Mouse (Mus musculus): ENCODE measurements around the gene Pitpnc1. TPM values are rescaled to one million over a fixed set of nuclear protein-coding genes. Genes with fewer than 3 reads are reported as not detected.

The Pitpnc1 gene
- polyA plus RNA-seq, 1 experiment = 11.3 TPM

DNA sequence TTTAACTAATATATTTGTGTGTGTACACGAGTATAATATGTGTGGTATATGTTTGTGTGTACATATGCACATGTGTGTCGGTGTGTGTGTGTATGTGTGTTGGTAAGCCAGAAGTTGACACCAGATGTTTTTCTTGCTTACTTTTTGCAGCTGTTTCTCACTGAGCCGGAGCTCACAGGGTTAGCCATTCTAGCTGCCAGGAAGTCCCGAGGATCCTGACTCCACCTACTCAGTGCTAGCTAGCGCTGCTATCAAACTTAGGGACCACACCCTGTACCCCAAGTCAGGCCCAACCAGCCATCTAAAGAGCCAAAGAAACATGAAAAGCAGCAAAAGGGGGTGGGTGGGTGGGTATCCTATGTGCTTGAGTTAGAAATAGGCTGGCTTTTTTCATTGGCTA lies 23.1 kb downstream of the Pitpnc1 start:
- Histone ChIP-seq H3K4me3 (ENCODE audit: control insufficient read depth, insufficient read depth, low read length) (no peak overlapping the region), H3K27ac (ENCODE audit: control insufficient read depth, insufficient read depth, low read length) (no peak overlapping the region), H3K4me1 (replicated peaks; ENCODE audit: control insufficient read depth, insufficient read depth, low read length) (peaks cover 59% of the 10 kb centered on the region), H3K27me3 (ENCODE audit: control insufficient read depth, insufficient read depth, low read length) (no peaks in the 10 kb centered on the region), H3K36me3 (ENCODE audit: control insufficient read depth, insufficient read depth, low read length) (no peaks in the 10 kb centered on the region)
- no peak for TF ChIP-seq POLR2A (IDR thresholded peaks at IDR 0.05; ENCODE audit: control insufficient read depth, extremely low read depth, insufficient read depth, low read length, poor library complexity)
- TF ChIP-seq CTCF (IDR thresholded peaks at IDR 0.05; ENCODE audit: borderline replicate concordance, control insufficient read depth, extremely low read depth, insufficient read depth, low read length, poor library complexity) = no peak
- peak; percentile 51 for DNase-seq
- 26% methylated on average over 5 of the region's 5 CpGs for WGBS

GRCm38 (mm10) chr11:107446650-107447049 lies 23.8 kb downstream of the Pitpnc1 start:
- WGBS = 17% methylated on average over 6 of the region's 6 CpGs
- Histone ChIP-seq H3K27ac (ENCODE audit: control insufficient read depth, insufficient read depth, low read length) (no peak overlapping the region), H3K4me1 (replicated peaks; ENCODE audit: control insufficient read depth, insufficient read depth, low read length) (peaks cover 53% of the 10 kb centered on the region), H3K36me3 (ENCODE audit: control insufficient read depth, insufficient read depth, low read length) (no peaks in the 10 kb centered on the region), H3K27me3 (ENCODE audit: control insufficient read depth, insufficient read depth, low read length) (no peaks in the 10 kb centered on the region), H3K4me3 (ENCODE audit: control insufficient read depth, insufficient read depth, low read length) (no peak overlapping the region)
- no peak for DNase-seq
- TF ChIP-seq POLR2A (IDR thresholded peaks at IDR 0.05; ENCODE audit: control insufficient read depth, extremely low read depth, insufficient read depth, low read length, poor library complexity) (no peak), CTCF (IDR thresholded peaks at IDR 0.05; ENCODE audit: borderline replicate concordance, control insufficient read depth, extremely low read depth, insufficient read depth, low read length, poor library complexity) (no peak)

DNA sequence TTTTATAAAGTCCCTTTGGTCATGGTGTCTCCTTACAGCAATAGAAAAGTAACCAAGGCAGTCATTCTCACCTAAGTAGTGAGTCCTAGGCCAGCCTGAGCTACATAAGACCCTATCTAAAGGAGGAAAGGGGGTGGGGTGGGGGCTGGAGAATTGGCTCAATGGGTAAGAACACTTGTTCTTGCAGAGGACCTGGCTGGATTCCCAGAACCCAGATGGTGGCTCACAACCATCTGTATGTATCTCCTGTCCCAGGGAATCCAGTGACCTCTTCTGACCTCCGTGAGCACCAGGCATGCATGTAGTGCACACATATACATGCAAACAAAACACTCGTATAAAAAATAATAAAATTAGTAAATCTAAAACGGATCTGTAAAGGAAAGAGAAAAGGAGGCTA lies 24.8 kb downstream of the Pitpnc1 start:
- 96% methylated on average over 3 of the region's 3 CpGs for WGBS
- no peak for DNase-seq
- H3K4me3 ChIP-seq (ENCODE audit: control insufficient read depth, insufficient read depth, low read length) = no peak overlapping the region
- TF ChIP-seq CTCF (IDR thresholded peaks at IDR 0.05; ENCODE audit: borderline replicate concordance, control insufficient read depth, extremely low read depth, insufficient read depth, low read length, poor library complexity) = no peak
- TF ChIP-seq POLR2A (IDR thresholded peaks at IDR 0.05; ENCODE audit: control insufficient read depth, extremely low read depth, insufficient read depth, low read length, poor library complexity) = no peak
- H3K27me3 ChIP-seq (ENCODE audit: control insufficient read depth, insufficient read depth, low read length) = no peaks in the 10 kb centered on the region
- no peak overlapping the region for H3K27ac ChIP-seq (ENCODE audit: control insufficient read depth, insufficient read depth, low read length)
- no peaks in the 10 kb centered on the region for H3K36me3 ChIP-seq (ENCODE audit: control insufficient read depth, insufficient read depth, low read length)
- H3K4me1 ChIP-seq (replicated peaks; ENCODE audit: control insufficient read depth, insufficient read depth, low read length) = peaks cover 48% of the 10 kb centered on the region

DNA sequence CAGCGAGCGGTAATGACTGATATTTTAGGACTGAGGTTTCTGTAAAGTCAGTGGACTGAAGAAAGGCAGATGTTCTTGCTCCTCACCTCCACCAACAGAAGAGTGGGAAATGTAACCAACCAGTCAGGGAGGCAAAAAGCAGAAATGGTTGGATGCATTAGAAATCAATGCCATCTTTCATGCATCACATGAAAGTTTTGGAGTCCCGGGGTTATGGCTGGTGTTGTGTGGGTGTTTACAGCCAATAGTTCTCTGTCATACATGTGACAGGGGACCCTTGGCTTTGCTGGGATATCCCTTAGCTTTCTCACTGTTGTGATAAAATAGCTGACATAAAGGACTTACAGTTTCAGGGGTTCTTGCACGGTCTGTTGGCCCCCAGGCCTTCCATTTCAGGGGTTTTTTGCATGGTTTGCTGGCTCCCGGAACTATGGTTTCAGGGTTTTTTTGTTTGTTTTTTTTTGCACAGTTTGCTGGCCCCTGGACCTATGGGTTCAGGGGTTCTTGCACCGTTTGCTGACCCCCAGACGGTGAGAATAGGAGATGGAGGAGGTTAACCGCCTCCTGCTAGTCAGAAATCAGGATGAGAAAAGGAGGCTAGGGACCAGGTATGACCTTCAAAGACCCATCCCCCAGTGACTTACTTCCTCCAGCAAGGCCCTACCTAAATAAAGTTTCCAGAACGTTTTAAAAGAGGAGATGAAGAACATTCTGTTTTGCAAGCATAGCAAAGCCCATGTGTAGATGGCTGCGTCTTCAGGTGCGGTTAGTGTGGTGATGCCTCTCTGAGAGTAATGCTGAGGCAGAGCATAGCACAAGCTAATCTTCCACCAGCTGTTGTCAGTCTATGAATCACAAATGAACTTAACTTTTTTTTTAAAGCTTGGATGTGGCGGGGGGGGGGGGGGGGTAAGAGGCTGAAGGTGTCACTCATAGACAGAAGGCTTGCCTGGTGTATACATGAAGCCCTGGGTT lies 27.1 kb downstream of the Pitpnc1 start:
- Histone ChIP-seq H3K4me1 (replicated peaks; ENCODE audit: control insufficient read depth, insufficient read depth, low read length) (peaks cover 35% of the 10 kb centered on the region), H3K27ac (ENCODE audit: control insufficient read depth, insufficient read depth, low read length) (peak overlapping the region; percentile 74; the same call in 1 of the 2 replicates), H3K36me3 (ENCODE audit: control insufficient read depth, insufficient read depth, low read length) (no peaks in the 10 kb centered on the region), H3K27me3 (ENCODE audit: control insufficient read depth, insufficient read depth, low read length) (no peaks in the 10 kb centered on the region), H3K4me3 (ENCODE audit: control insufficient read depth, insufficient read depth, low read length) (no peak overlapping the region)
- TF ChIP-seq CTCF (IDR thresholded peaks at IDR 0.05; ENCODE audit: borderline replicate concordance, control insufficient read depth, extremely low read depth, insufficient read depth, low read length, poor library complexity) = no peak
- TF ChIP-seq POLR2A (IDR thresholded peaks at IDR 0.05; ENCODE audit: control insufficient read depth, extremely low read depth, insufficient read depth, low read length, poor library complexity) = no peak
- no peak for DNase-seq
- 70% methylated on average over 12 of the region's 12 CpGs for whole genome bisulfite sequencing

GRCm38 (mm10) chr11:107441050-107441449 lies 29.4 kb downstream of the Pitpnc1 start:
- Histone ChIP-seq H3K27ac (ENCODE audit: control insufficient read depth, insufficient read depth, low read length) (no peak overlapping the region), H3K36me3 (ENCODE audit: control insufficient read depth, insufficient read depth, low read length) (no peaks in the 10 kb centered on the region), H3K4me3 (ENCODE audit: control insufficient read depth, insufficient read depth, low read length) (no peak overlapping the region), H3K4me1 (replicated peaks; ENCODE audit: control insufficient read depth, insufficient read depth, low read length) (peaks cover 23% of the 10 kb centered on the region), H3K27me3 (ENCODE audit: control insufficient read depth, insufficient read depth, low read length) (no peaks in the 10 kb centered on the region)
- no peak for DNase-seq
- TF ChIP-seq POLR2A (IDR thresholded peaks at IDR 0.05; ENCODE audit: control insufficient read depth, extremely low read depth, insufficient read depth, low read length, poor library complexity) = no peak
- TF ChIP-seq CTCF (IDR thresholded peaks at IDR 0.05; ENCODE audit: borderline replicate concordance, control insufficient read depth, extremely low read depth, insufficient read depth, low read length, poor library complexity) = no peak
- WGBS = 72% methylated on average over 3 of the region's 3 CpGs

- Histone ChIP-seq H3K27me3 (ENCODE audit: control insufficient read depth, insufficient read depth, low read length) (no peaks in the 10 kb centered on the region), H3K36me3 (ENCODE audit: control insufficient read depth, insufficient read depth, low read length) (no peaks in the 10 kb centered on the region), H3K4me1 (replicated peaks; ENCODE audit: control insufficient read depth, insufficient read depth, low read length) (peaks cover 10% of the 10 kb centered on the region), H3K27ac (ENCODE audit: control insufficient read depth, insufficient read depth, low read length) (no peak overlapping the region), H3K4me3 (ENCODE audit: control insufficient read depth, insufficient read depth, low read length) (no peak overlapping the region)
- TF ChIP-seq POLR2A (IDR thresholded peaks at IDR 0.05; ENCODE audit: control insufficient read depth, extremely low read depth, insufficient read depth, low read length, poor library complexity) (no peak), CTCF (IDR thresholded peaks at IDR 0.05; ENCODE audit: borderline replicate concordance, control insufficient read depth, extremely low read depth, insufficient read depth, low read length, poor library complexity) (no peak)
- DNase-seq = no peak
- 95% methylated on average over 3 of the region's 3 CpGs for WGBS
Measured at GRCm38 (mm10) chr11:107438140-107438539, 32.4 kb downstream of the Pitpnc1 start.

Measured in thymus, adult 2 months (tissue).